Comparison of ENCODE assay signal across 8 mouse cellular contexts in the genomic region with DNA sequence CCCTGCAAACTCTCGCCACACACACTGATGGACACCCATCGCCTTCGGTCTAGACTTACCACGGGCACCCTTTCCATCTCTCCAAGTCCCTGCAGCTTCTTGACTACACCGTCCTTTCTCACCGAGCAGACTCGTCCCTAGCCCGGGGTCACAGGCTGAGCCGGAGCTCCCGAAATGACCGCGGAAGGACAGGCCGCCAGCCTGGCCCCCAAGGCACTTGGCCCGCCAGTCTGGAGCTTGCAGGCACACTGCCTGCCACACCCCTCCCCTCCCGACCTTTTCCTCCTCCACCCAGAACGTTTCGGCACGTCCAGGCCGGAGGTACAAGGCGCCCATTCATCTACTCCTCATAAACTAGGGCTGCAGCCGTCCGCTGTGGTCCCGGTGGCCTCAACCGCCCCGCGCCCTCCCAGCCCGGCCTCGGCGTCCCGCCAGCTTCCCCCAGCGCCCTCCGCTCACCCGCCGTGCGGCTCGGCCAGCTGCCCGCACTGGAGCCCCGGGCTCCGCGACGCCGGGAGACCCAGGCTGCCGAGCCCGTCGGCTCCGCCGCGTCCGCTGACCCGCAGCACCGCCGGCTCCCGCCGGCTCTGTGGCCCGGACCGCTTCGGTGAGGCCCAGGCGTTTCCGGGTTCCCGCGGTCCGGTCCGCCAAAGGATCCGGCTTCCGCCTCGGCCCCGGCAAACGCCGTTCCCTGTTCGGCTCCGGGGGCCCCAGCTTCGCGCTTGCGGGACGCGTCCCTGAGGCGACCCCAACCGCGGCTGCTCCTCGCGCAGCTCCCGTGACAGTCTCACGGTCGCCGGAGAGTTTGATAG. TPM values are rescaled to one million over a fixed set of nuclear protein-coding genes. Genes with fewer than 3 reads are reported as not detected.
DNase-seq lines count a peak whose midpoint lies in the region; ATAC-seq lines count a peak whose summit lies in the region.

No protein-coding gene starts in this region.

- H3K4me3 ChIP-seq in hindbrain, embryonic 12.5 days: peak overlapping the region; percentile 96

- H3K27me3 ChIP-seq in hindbrain, embryonic 12.5 days: peaks cover 11% of the 10 kb centered on the region; the same call in 1 of the 2 replicates

- H3K4me1 ChIP-seq in hindbrain, embryonic 12.5 days: peaks cover 6% of the 10 kb centered on the region

- no peaks in the 10 kb centered on the region for H3K36me3 ChIP-seq in hindbrain, embryonic 12.5 days

- WGBS in hindbrain, embryonic 12.5 days: under 1% methylated on average over 78 of the region's 85 CpGs

- H3K9ac ChIP-seq in hindbrain, embryonic 12.5 days: peak overlapping the region; percentile 92

- H3K27ac ChIP-seq in hindbrain, embryonic 12.5 days: peak overlapping the region; percentile 57

- H3K4me2 ChIP-seq in hindbrain, embryonic 12.5 days (replicated peaks): peak overlapping the region; percentile 73

- no peaks in the 10 kb centered on the region for H3K9me3 ChIP-seq in hindbrain, embryonic 12.5 days (replicated peaks)

- DNase-seq in Muller cell, postnatal 12 days (ENCODE audit: inconsistent ontology term): peak; percentile 80
- peak; percentile 90 for DNase-seq in cerebellum, postnatal 10 days
- peak; percentile 51 to 79 for DNase-seq in frontal cortex, postnatal 10 days (ENCODE audit: low spot score in 2 of 2)
- peak; percentile 79 to 82 for DNase-seq in layer of hippocampus, postnatal 25 days (ENCODE audit: extremely low spot score in 1 of 2, low spot score in 1 of 2)
- DNase-seq in lung, postnatal 14 days: peak; percentile 84
- DNase-seq in ovary, postnatal 36 days (ENCODE audit: low spot score): peak; percentile 85
- DNase-seq in thymus, postnatal 25 days: peak; percentile 71

- ATAC-seq in hindbrain, embryonic 12.5 days (ENCODE audit: low FRiP score): peak; percentile 88

RNA-seq across cellular contexts. Expression of gene Slc35a3, which starts 0.8 kb away (rescaled TPM):
- 9.3 and 10.7 TPM in 2 replicates for polyA plus RNA-seq in hindbrain, embryonic 12.5 days (2016; fragmentation: Nextera tagmentation; extraction: Ambion mirVana)
- total RNA-seq in layer of hippocampus, postnatal 25 days (2021): 10 to 100 TPM; 14.6 to 16.5 TPM

RNA-seq across cellular contexts. Expression of gene Gm43191, which starts 30.8 kb away (rescaled TPM):
- polyA plus RNA-seq in hindbrain, embryonic 12.5 days (2016; fragmentation: Nextera tagmentation; extraction: Ambion mirVana): not detected in 2 replicates
- total RNA-seq in layer of hippocampus, postnatal 25 days (2021): not detected

RNA-seq across cellular contexts. Expression of gene Mfsd14a, which starts 49.4 kb away (rescaled TPM):
- polyA plus RNA-seq in hindbrain, embryonic 12.5 days (2016; fragmentation: Nextera tagmentation; extraction: Ambion mirVana): 72.8 and 77.1 TPM in 2 replicates
- total RNA-seq in layer of hippocampus, postnatal 25 days (2021): 10 to 100 TPM; 59.0 to 62.6 TPM

Comparison
In these comparisons a context has a peak if more than half of its experiments do, and no peak if none do; other contexts are left out.
1. Peak in every context shown above with its lines: DNase-seq, ATAC-seq, H3K4me3 ChIP-seq and H3K27ac ChIP-seq.